9 mouse cellular contexts compared by ENCODE assay signal in the genomic region with DNA sequence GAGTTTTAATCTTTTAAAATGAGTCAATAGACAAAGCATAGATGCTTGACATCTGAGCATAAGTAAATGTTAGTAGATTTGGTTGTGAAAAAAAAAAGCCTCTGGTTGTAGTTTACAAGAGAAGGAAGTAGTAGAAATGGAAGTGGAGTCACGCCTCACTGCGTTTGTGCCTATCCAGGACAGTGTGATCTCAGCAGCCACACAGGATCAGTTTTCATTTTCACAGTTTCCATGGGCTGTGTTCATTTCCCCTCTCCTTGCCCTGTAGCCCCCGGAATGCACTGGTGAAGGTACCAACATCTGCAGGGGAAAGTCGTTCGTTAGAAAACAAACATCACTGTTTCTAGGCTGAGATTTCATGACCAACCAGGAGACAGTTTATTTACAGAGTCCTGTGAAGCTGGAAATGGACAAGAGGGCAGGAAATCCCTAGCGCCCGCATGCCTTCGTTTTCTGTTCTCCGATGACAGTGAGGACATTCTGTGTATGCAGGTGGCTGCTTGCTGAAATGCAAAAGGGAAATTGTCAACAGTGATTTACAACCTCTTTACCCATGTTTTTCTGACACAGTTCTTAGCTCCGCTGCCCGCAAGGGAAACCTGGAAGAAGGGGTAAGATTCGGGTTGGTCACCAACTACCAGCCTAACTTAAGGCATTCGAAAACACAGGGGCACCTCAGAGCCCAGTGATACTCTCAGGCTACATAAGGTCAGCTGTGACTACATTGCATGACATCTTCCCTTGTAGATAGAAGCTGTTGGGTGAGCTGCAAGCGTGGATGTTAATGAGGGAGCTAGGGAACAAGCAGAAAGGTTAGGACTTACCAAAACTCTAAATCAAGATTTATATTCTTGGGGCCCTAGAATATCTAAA. TPM values are rescaled to one million over a fixed set of nuclear protein-coding genes. Genes with fewer than 3 reads are reported as not detected.
DNase-seq lines count a peak whose midpoint lies in the region; ATAC-seq lines count a peak whose summit lies in the region.
"Had no signal": no experiment of that assay in that cellular context is flagged by ENCODE, and none has a peak within 500 bp of the region (broad histone marks: within the 10 kb centered on the region; RNA-seq: fewer than 3 reads in every experiment).

No protein-coding gene starts in this region.

- peak overlapping the region; percentile 32 for H3K4me2 ChIP-seq in heart, embryonic 16.5 days (ENCODE audit: low read depth, low read length)
- peak overlapping the region; percentile 31 for H3K4me2 ChIP-seq in lung, embryonic 16.5 days (ENCODE audit: low read depth, low read length)
- H3K4me2 ChIP-seq in intestine, embryonic 16.5 days (ENCODE audit: low read depth, low read length), result peak overlapping the region; percentile 13; the same call in 1 of the 2 replicates
- H3K4me2 ChIP-seq in midbrain, embryonic 15.5 days, result no peak overlapping the region

- 58% methylated on average over 14 of the region's 14 CpGs for WGBS in heart, embryonic 16.5 days
- WGBS in lung, embryonic 16.5 days, result 26% methylated on average over 14 of the region's 14 CpGs
- WGBS in intestine, embryonic 16.5 days, result 45% methylated on average over 14 of the region's 14 CpGs
- 81% methylated on average over 14 of the region's 14 CpGs for WGBS in midbrain, embryonic 15.5 days

- H3K9me3 ChIP-seq in heart, embryonic 16.5 days (replicated peaks; ENCODE audit: control insufficient read depth, low read length), result no peaks in the 10 kb centered on the region
- no peaks in the 10 kb centered on the region for H3K9me3 ChIP-seq in lung, embryonic 16.5 days (ENCODE audit: control insufficient read depth, low read length)
- H3K9me3 ChIP-seq in intestine, embryonic 16.5 days (ENCODE audit: control insufficient read depth, low read length), result no peaks in the 10 kb centered on the region
- no peaks in the 10 kb centered on the region for H3K9me3 ChIP-seq in midbrain, embryonic 15.5 days

- H3K9ac ChIP-seq in heart, embryonic 16.5 days (ENCODE audit: low read length), result no peak overlapping the region
- H3K9ac ChIP-seq in lung, embryonic 16.5 days (ENCODE audit: low read length), result peak overlapping the region; percentile 12
- H3K9ac ChIP-seq in intestine, embryonic 16.5 days (ENCODE audit: low read depth, low read length), result no peak overlapping the region
- H3K9ac ChIP-seq in midbrain, embryonic 15.5 days, result no peak overlapping the region

- DNase-seq in heart, adult 9 months (ENCODE audit: low spot score in 2 of 2), result no peak
- DNase-seq in lung, postnatal 14 days, result no peak
- DNase-seq in left cerebral cortex, adult 18-20 months (ENCODE audit: low spot score in 2 of 2), result no peak
- no peak for DNase-seq in cerebellum, adult 18-20 months

- 0 out of 2 replicates have a peak, but pooled peaks cover 5% of the 10 kb centered on the region for H3K4me1 ChIP-seq in heart, embryonic 16.5 days (ENCODE audit: control insufficient read depth, insufficient read depth, low read length)
- peaks cover 5% of the 10 kb centered on the region; the same call in 1 of the 2 replicates for H3K4me1 ChIP-seq in lung, embryonic 16.5 days (replicated peaks; ENCODE audit: control insufficient read depth, insufficient read depth, low read length)
- H3K4me1 ChIP-seq in intestine, embryonic 16.5 days (ENCODE audit: control insufficient read depth, insufficient read depth, low read length), result no peaks in the 10 kb centered on the region
- H3K4me1 ChIP-seq in midbrain, embryonic 15.5 days, result no peaks in the 10 kb centered on the region

- no peak for ATAC-seq in heart, embryonic 16.5 days (replicated peaks; ENCODE audit: extremely low read depth, insufficient read depth, low FRiP score)
- no peak for ATAC-seq in lung, embryonic 16.5 days (ENCODE audit: low read depth)
- ATAC-seq in intestine, embryonic 16.5 days, result no peak
- ATAC-seq in midbrain, embryonic 15.5 days (replicated peaks), result no peak
- ATAC-seq: forebrain, embryonic 16.5 days had no signal

- H3K4me3 ChIP-seq in heart, embryonic 16.5 days (ENCODE audit: low read length), result no peak overlapping the region
- H3K4me3 ChIP-seq in lung, embryonic 16.5 days (ENCODE audit: low read length), result peak overlapping the region; percentile 18; the same call in 1 of the 2 replicates
- no peak overlapping the region for H3K4me3 ChIP-seq in intestine, embryonic 16.5 days (ENCODE audit: low read length)
- H3K4me3 ChIP-seq in midbrain, embryonic 15.5 days, result no peak overlapping the region

- no peak overlapping the region for H3K27ac ChIP-seq in heart, embryonic 16.5 days (ENCODE audit: low read length)
- no peak overlapping the region for H3K27ac ChIP-seq in lung, embryonic 16.5 days (ENCODE audit: low read length)
- no peak overlapping the region for H3K27ac ChIP-seq in intestine, embryonic 16.5 days (ENCODE audit: low read length)
- H3K27ac ChIP-seq in midbrain, embryonic 15.5 days, result no peak overlapping the region

- H3K36me3 ChIP-seq in heart, embryonic 16.5 days (ENCODE audit: control insufficient read depth, insufficient read depth), result no peaks in the 10 kb centered on the region
- no peaks in the 10 kb centered on the region for H3K36me3 ChIP-seq in lung, embryonic 16.5 days (ENCODE audit: control insufficient read depth, insufficient read depth, low read length)
- no peaks in the 10 kb centered on the region for H3K36me3 ChIP-seq in intestine, embryonic 16.5 days (ENCODE audit: control insufficient read depth, insufficient read depth, low read length)
- no peaks in the 10 kb centered on the region for H3K36me3 ChIP-seq in midbrain, embryonic 15.5 days (replicated peaks)

- H3K27me3 ChIP-seq in heart, embryonic 16.5 days (ENCODE audit: control insufficient read depth, insufficient read depth, low read length), result no peaks in the 10 kb centered on the region
- H3K27me3 ChIP-seq in lung, embryonic 16.5 days (ENCODE audit: control insufficient read depth, insufficient read depth, low read depth, low read length), result no peaks in the 10 kb centered on the region
- H3K27me3 ChIP-seq in intestine, embryonic 16.5 days (replicated peaks; ENCODE audit: control insufficient read depth, insufficient read depth, low read length), result no peaks in the 10 kb centered on the region
- H3K27me3 ChIP-seq in midbrain, embryonic 15.5 days (replicated peaks), result no peaks in the 10 kb centered on the region

RNA-seq across cellular contexts. Expression of gene Dut, which starts 35.6 kb away (rescaled TPM):
- 108 and 150 TPM in 2 replicates for polyA plus RNA-seq in heart, embryonic 16.5 days (2015; fragmentation: Nextera tagmentation; extraction: Ambion mirVana)
- 148 and 152 TPM in 2 replicates for polyA plus RNA-seq in lung, embryonic 16.5 days (2015; fragmentation: Nextera tagmentation; extraction: Ambion mirVana)
- polyA plus RNA-seq in intestine, embryonic 16.5 days (2015; fragmentation: Nextera tagmentation; extraction: Ambion mirVana), result 95.2 and 110 TPM in 2 replicates
- total RNA-seq in left cerebral cortex, adult 18-20 months (2021), result 10 to 100 TPM; 24.5 to 26.9 TPM
- polyA plus RNA-seq in midbrain, embryonic 15.5 days (2015; fragmentation: Nextera tagmentation; extraction: Ambion mirVana), result 69.1 and 70.2 TPM in 2 replicates
